Mouse (Mus musculus): ENCODE results near the gene Nlrc4. TPM values are rescaled to one million over a fixed set of nuclear protein-coding genes. Genes with fewer than 3 reads are reported as not detected.
A peak's percentile ranks its signal among the peaks of the same experiment; 100 is the strongest.

The Nlrc4 gene
- polyA plus RNA-seq, 1 experiment from 2014 or later = 0.22 TPM

DNA sequence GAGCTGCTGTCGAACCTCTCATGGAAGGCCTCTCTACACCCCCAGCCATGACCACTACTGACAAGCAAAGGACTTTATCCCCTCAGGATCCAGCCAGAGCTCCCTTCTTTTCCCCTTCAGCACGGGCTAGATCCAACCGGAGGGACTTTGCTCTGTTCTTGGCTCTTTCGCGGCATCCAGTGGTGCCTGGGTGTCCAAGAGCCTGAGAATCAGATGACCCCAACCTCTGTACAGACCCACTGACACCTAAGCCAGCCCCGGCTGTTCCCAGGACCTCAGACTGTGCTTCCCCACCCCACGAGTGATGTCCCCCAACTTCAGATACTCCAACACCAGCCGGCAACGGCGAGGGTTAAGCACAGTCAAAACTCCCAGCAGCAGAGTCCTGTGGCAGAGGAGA, 9.2 kb downstream of the Nlrc4 start:
- Histone ChIP-seq H3K9ac (ENCODE audit: low read depth, low read length) (no peak overlapping the region), H3K36me3 (ENCODE audit: control insufficient read depth, insufficient read depth, low read length) (no peaks in the 10 kb centered on the region), H3K4me1 (replicated peaks; ENCODE audit: control insufficient read depth, insufficient read depth, low read length) (no peaks in the 10 kb centered on the region), H3K27me3 (ENCODE audit: control insufficient read depth, insufficient read depth, low read length) (no peaks in the 10 kb centered on the region), H3K9me3 (ENCODE audit: control insufficient read depth, low read length) (no peaks in the 10 kb centered on the region), H3K27ac (ENCODE audit: low read depth, low read length) (no peak overlapping the region), H3K4me3 (ENCODE audit: low read depth, low read length) (no peak overlapping the region), H3K4me2 (replicated peaks; ENCODE audit: low read depth, low read length) (no peak overlapping the region)
- WGBS = 92% methylated on average over 10 of the region's 10 CpGs
- DNase-seq (ENCODE audit: low spot score) = no peak
- ATAC-seq (ENCODE audit: low FRiP score) = no peak

GRCm38 (mm10) chr17:74440486-74440885, 18.5 kb downstream of the Nlrc4 start:
- DNase-seq (ENCODE audit: low spot score) (no peak), ATAC-seq (ENCODE audit: low FRiP score) (no peak)
- Histone ChIP-seq H3K36me3 (ENCODE audit: control insufficient read depth, insufficient read depth, low read length) (no peaks in the 10 kb centered on the region), H3K27ac (ENCODE audit: low read depth, low read length) (no peak overlapping the region), H3K9me3 (ENCODE audit: control insufficient read depth, low read length) (no peaks in the 10 kb centered on the region), H3K4me1 (replicated peaks; ENCODE audit: control insufficient read depth, insufficient read depth, low read length) (no peaks in the 10 kb centered on the region), H3K27me3 (ENCODE audit: control insufficient read depth, insufficient read depth, low read length) (no peaks in the 10 kb centered on the region), H3K9ac (ENCODE audit: low read depth, low read length) (no peak overlapping the region), H3K4me2 (replicated peaks; ENCODE audit: low read depth, low read length) (no peak overlapping the region), H3K4me3 (ENCODE audit: low read depth, low read length) (no peak overlapping the region)
- 84% methylated on average over 5 of the region's 5 CpGs for WGBS

DNA sequence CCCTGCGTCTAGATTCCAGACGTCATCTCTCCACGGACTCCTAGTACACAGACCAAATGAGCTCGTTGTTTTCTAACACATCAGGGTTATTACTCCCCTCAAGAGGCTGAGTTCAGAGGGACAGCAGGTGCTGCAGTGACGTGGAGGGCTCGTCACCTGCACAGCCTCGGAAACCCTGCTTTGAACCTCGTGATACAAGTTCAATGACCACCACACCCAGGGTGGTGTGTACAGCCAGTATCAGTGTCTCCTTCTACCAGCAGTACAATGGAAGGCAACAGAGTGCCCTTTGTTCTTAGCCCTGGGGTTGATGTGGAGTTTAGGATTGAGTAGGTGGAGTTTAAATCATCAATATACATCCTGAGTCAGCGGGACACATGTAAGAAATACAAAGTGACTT, 21.2 kb downstream of the Nlrc4 start:
- Histone ChIP-seq H3K4me3 (ENCODE audit: low read depth, low read length) (no peak overlapping the region), H3K36me3 (ENCODE audit: control insufficient read depth, insufficient read depth, low read length) (no peaks in the 10 kb centered on the region), H3K4me2 (replicated peaks; ENCODE audit: low read depth, low read length) (no peak overlapping the region), H3K9ac (ENCODE audit: low read depth, low read length) (no peak overlapping the region), H3K27me3 (ENCODE audit: control insufficient read depth, insufficient read depth, low read length) (no peaks in the 10 kb centered on the region), H3K4me1 (replicated peaks; ENCODE audit: control insufficient read depth, insufficient read depth, low read length) (no peaks in the 10 kb centered on the region), H3K9me3 (ENCODE audit: control insufficient read depth, low read length) (no peaks in the 10 kb centered on the region), H3K27ac (ENCODE audit: low read depth, low read length) (no peak overlapping the region)
- no peak for DNase-seq (ENCODE audit: low spot score)
- WGBS = 91% methylated on average over 9 of the region's 9 CpGs
- ATAC-seq (ENCODE audit: low FRiP score) = no peak

DNA sequence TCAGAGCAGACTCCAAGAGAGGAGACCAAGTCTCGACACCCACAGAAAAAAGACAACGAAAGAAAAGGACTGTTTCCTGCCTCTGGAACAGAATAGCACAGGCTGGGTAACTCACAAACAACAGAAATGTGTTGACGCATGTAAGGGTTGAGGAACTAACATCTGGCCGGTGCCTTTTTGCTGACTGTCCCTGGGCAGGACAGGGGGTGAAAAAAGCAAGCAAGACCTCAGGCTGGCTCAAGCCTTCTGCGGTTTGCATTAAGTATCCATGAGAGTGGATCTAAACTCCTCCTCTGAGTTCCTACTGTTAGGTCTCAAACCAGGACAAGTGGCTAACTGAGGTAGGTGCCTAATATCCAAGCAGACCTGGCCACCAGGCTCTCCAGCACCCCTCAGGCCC, 26.3 kb downstream of the Nlrc4 start:
- H3K9ac ChIP-seq (ENCODE audit: low read depth, low read length) = no peak overlapping the region
- DNase-seq (ENCODE audit: low spot score) = no peak
- H3K4me3 ChIP-seq (ENCODE audit: low read depth, low read length) = no peak overlapping the region
- no peaks in the 10 kb centered on the region for H3K4me1 ChIP-seq (replicated peaks; ENCODE audit: control insufficient read depth, insufficient read depth, low read length)
- H3K36me3 ChIP-seq (ENCODE audit: control insufficient read depth, insufficient read depth, low read length) = no peaks in the 10 kb centered on the region
- H3K27me3 ChIP-seq (ENCODE audit: control insufficient read depth, insufficient read depth, low read length) = no peaks in the 10 kb centered on the region
- ATAC-seq (ENCODE audit: low FRiP score) = no peak
- WGBS = 82% methylated on average over 5 of the region's 5 CpGs
- H3K9me3 ChIP-seq (ENCODE audit: control insufficient read depth, low read length) = no peaks in the 10 kb centered on the region
- H3K27ac ChIP-seq (ENCODE audit: low read depth, low read length) = no peak overlapping the region
- no peak overlapping the region for H3K4me2 ChIP-seq (replicated peaks; ENCODE audit: low read depth, low read length)

GRCm38 (mm10) chr17:74431481-74431880, 27.5 kb downstream of the Nlrc4 start:
- no peaks in the 10 kb centered on the region for H3K9me3 ChIP-seq (ENCODE audit: control insufficient read depth, low read length)
- no peaks in the 10 kb centered on the region for H3K4me1 ChIP-seq (replicated peaks; ENCODE audit: control insufficient read depth, insufficient read depth, low read length)
- H3K27me3 ChIP-seq (ENCODE audit: control insufficient read depth, insufficient read depth, low read length) = no peaks in the 10 kb centered on the region
- DNase-seq (ENCODE audit: low spot score) (peak; percentile 24), ATAC-seq (ENCODE audit: low FRiP score) (no peak)
- no peaks in the 10 kb centered on the region for H3K36me3 ChIP-seq (ENCODE audit: control insufficient read depth, insufficient read depth, low read length)
- H3K4me2 ChIP-seq (replicated peaks; ENCODE audit: low read depth, low read length) = no peak overlapping the region
- H3K9ac ChIP-seq (ENCODE audit: low read depth, low read length) = no peak overlapping the region
- H3K27ac ChIP-seq (ENCODE audit: low read depth, low read length) = no peak overlapping the region
- 70% methylated on average over 13 of the region's 13 CpGs for WGBS
- H3K4me3 ChIP-seq (ENCODE audit: low read depth, low read length) = no peak overlapping the region

DNA sequence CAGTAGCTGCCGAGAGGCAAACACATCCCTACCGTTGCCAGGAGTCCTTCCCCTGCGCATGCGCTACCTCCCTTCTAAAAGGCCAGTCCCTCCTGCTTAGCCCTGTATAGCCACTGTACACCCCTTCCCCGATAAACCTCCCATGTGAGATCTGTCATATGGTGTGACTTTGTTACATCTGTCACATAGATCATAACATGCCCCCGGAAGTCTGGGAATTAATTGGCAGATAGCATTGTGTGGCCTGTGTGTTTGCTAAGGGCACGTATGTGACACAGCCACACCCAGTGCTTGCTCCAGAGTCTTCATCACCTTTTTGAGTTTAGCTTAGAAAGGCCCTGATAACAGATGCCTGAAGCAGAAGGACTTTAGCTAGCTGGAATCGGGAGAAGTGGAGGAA, 28.9 kb downstream of the Nlrc4 start:
- Histone ChIP-seq H3K36me3 (ENCODE audit: control insufficient read depth, insufficient read depth, low read length) (no peaks in the 10 kb centered on the region), H3K27me3 (ENCODE audit: control insufficient read depth, insufficient read depth, low read length) (no peaks in the 10 kb centered on the region), H3K9me3 (ENCODE audit: control insufficient read depth, low read length) (no peaks in the 10 kb centered on the region), H3K9ac (ENCODE audit: low read depth, low read length) (no peak overlapping the region), H3K4me2 (replicated peaks; ENCODE audit: low read depth, low read length) (no peak overlapping the region), H3K4me3 (ENCODE audit: low read depth, low read length) (no peak overlapping the region), H3K27ac (ENCODE audit: low read depth, low read length) (no peak overlapping the region), H3K4me1 (replicated peaks; ENCODE audit: control insufficient read depth, insufficient read depth, low read length) (no peaks in the 10 kb centered on the region)
- ATAC-seq (ENCODE audit: low FRiP score) = no peak
- no peak for DNase-seq (ENCODE audit: low spot score)
- 88% methylated on average over 8 of the region's 8 CpGs for WGBS

DNA sequence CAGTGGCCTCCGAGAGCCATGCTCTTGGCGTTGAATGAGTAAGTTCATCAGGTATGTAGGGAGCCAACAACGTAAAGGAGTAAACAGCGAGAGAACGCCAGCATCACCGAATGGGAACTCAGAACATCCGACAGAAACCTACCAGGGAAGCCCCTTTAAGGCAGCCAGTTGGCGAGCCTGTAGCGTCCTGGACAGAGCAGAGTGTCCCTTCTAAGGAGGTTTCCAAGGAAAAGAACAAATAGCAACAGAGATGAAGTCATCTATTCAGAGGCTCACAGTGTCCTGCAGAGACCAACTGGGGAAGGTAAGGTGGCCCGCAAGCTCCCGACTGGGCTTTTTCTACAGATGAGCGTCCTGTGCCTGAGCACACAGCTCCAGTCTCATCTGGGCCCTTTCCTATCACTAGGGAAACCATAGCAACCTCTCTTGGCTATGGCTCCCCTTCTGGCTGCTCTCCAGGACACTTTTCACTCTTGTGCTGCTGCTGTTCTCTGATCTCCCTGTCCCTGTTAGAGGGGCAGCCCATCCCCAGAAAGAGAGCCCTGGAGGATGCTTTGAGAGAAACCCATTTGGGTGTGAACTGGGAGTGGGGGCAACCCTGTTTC, 34.4 kb downstream of the Nlrc4 start:
- Histone ChIP-seq H3K4me1 (replicated peaks; ENCODE audit: control insufficient read depth, insufficient read depth, low read length) (no peaks in the 10 kb centered on the region), H3K4me2 (replicated peaks; ENCODE audit: low read depth, low read length) (no peak overlapping the region), H3K27me3 (ENCODE audit: control insufficient read depth, insufficient read depth, low read length) (no peaks in the 10 kb centered on the region), H3K9me3 (ENCODE audit: control insufficient read depth, low read length) (no peaks in the 10 kb centered on the region), H3K27ac (ENCODE audit: low read depth, low read length) (no peak overlapping the region), H3K36me3 (ENCODE audit: control insufficient read depth, insufficient read depth, low read length) (no peaks in the 10 kb centered on the region), H3K4me3 (ENCODE audit: low read depth, low read length) (no peak overlapping the region), H3K9ac (ENCODE audit: low read depth, low read length) (no peak overlapping the region)
- WGBS = 61% methylated on average over 12 of the region's 12 CpGs
- ATAC-seq (ENCODE audit: low FRiP score) = no peak
- DNase-seq (ENCODE audit: low spot score) = no peak

DNA sequence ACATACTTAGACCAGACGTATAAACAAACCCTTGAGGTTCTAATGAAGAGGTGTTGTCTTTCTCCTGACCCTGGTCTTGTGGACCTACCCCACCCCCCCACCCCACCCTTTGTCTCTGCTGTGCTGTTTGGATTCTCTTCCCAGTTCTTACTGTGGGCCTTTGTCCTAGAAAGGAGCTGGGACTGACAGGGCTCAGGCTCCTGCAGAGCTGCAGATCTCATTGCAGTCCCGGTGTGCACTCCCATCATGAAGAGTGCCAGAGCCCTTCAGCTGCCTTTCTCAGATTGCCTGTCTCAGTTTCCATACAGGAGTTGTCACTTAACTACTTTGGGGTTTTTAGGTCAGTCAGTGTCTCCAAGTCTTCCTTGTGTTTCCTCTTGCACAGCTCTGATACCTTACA, 38.3 kb downstream of the Nlrc4 start:
- Histone ChIP-seq H3K9me3 (ENCODE audit: control insufficient read depth, low read length) (no peaks in the 10 kb centered on the region), H3K9ac (ENCODE audit: low read depth, low read length) (no peak overlapping the region), H3K36me3 (ENCODE audit: control insufficient read depth, insufficient read depth, low read length) (no peaks in the 10 kb centered on the region), H3K4me3 (ENCODE audit: low read depth, low read length) (no peak overlapping the region), H3K4me1 (replicated peaks; ENCODE audit: control insufficient read depth, insufficient read depth, low read length) (no peaks in the 10 kb centered on the region), H3K4me2 (replicated peaks; ENCODE audit: low read depth, low read length) (no peak overlapping the region), H3K27ac (ENCODE audit: low read depth, low read length) (no peak overlapping the region), H3K27me3 (ENCODE audit: control insufficient read depth, insufficient read depth, low read length) (no peaks in the 10 kb centered on the region)
- DNase-seq (ENCODE audit: low spot score) (no peak), ATAC-seq (ENCODE audit: low FRiP score) (no peak)
- 54% methylated on average over 2 of the region's 2 CpGs for WGBS

DNA sequence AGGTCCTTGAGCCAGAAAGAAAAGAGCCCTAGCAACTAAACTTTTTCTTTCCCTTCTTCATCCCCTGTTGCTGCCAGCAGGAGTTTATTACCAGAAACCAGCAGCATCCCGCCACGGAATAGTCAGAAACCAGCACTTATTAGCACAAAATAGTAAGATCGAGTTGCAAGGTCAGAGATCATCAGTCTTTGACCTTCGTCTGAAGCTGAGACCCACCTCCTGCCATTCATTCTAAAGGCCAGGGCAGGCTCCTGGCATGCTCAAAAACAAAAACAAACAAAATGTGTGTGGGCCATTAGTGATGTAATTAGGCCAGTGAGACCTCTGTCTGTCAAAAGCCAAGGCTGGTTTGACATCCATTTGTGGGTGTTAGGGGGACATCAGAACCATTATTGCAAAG, 40.8 kb downstream of the Nlrc4 start:
- Histone ChIP-seq H3K4me3 (ENCODE audit: low read depth, low read length) (no peak overlapping the region), H3K36me3 (ENCODE audit: control insufficient read depth, insufficient read depth, low read length) (no peaks in the 10 kb centered on the region), H3K9ac (ENCODE audit: low read depth, low read length) (no peak overlapping the region), H3K9me3 (ENCODE audit: control insufficient read depth, low read length) (no peaks in the 10 kb centered on the region), H3K27me3 (ENCODE audit: control insufficient read depth, insufficient read depth, low read length) (no peaks in the 10 kb centered on the region), H3K4me1 (replicated peaks; ENCODE audit: control insufficient read depth, insufficient read depth, low read length) (no peaks in the 10 kb centered on the region), H3K4me2 (replicated peaks; ENCODE audit: low read depth, low read length) (no peak overlapping the region), H3K27ac (ENCODE audit: low read depth, low read length) (no peak overlapping the region)
- WGBS = 25% methylated on average over 4 of the region's 4 CpGs
- DNase-seq (ENCODE audit: low spot score) (no peak), ATAC-seq (ENCODE audit: low FRiP score) (no peak)

Measured in hindbrain, embryonic 11.5 days (tissue).